Mouse (Mus musculus) kidney, postnatal 25 days (tissue): ENCODE measurements around the gene Pcna.
"Not testable (repeated sequence)": the region's sequence is repeated elsewhere in the genome, so short reads cannot be mapped to it uniquely, and the experiment has no call there.

Experiments
- DNase-seq, 2 experiments: peaks; one replicate each; pipeline ENCODE4 v3.0.0; 2021; ENCODE audit warnings: mixed read lengths in 2 of 2

The Pcna gene

DNA sequence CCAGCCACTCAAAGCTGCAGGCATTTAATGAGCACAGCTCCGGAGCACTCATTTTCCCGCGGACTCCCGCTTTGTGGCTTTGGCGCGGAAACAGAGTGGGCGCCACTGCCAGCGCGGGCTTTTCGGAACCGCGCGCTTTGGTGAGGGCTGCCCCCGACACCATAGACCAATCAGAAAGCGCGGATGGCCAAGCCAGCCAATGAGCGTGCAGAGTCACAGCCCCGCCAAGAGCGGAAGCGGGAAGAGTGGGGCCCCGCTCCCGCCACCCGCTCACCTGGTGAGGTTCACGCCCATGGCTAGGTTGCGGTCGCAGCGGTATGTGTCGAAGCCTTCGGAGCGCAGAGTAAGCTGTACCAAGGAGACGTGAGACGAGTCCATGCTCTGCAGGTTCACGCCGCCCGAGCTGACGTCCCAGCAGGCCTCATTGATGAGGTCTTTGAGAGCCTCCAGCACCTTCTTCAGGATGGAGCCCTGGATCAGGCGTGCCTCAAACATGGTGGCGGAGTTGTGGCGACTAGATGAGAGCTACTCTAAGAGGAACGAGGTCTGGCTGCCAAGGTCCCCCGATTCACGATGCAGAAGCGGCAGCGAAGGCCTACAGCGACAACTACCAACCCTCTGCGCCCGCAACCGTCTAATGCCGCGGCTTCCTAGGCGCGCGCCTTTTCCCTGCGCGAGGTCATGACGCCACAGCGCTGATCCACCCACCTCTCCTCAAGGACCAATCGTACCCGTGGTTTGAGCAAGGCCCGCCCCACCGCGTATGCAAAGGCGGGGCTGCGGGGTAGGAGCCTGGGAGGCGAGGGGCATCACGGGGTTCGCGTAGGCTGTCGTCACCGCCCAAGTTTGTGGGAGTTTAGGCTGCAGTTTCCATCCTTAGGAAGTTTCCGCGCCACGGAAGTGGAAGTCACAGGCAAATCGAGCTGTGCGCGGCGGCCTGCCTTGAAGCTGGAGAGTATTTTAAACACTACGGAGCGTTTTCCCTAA is at the start of gene Pcna:
Gene Pcna, minus strand, starts transcription at position 773 of the 987 bp plus-strand sequence.
- peak; percentile 97 to 99 for DNase-seq

DNA sequence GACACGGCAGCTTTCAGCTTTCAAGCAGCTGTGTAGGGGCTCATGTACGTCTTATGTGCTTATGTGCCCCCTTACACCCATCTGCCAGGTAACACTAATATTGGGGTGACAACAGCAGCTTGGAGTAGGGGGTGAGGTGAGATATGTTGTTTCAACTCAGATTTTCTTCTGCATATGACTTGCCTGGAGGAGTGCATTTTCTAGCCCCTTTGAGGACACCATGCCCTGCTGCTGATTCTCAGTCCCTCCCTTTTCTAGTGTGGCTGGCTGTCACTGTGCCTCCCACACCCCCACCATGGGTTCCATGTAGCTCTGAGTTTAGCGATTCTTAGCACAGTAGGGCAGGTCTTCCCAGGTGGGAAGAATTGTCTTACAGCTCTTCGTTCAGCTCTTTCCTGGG is 48.3 kb upstream of the Pcna start:
- DNase-seq, result no peak

DNA sequence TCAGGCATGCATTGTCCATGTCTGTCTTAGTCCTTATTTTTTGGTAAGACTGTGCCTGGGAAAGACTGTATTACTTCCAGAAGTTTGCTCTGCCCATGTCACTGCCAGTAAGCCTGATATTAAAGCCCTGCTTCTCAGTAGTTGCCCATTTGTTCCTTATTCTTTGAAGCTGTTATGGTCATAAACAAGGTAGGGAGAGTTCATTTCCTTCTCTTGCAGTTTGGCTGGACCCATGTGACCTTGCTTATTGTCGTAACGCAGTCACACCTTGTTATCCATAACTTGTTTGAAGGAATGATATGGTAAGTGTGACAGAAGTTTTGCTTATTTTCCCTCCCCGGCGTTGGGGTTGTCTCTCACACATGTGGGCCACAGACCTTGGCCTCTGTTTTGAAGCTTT is 45.1 kb upstream of the Pcna start:
- DNase-seq, result no peak

DNA sequence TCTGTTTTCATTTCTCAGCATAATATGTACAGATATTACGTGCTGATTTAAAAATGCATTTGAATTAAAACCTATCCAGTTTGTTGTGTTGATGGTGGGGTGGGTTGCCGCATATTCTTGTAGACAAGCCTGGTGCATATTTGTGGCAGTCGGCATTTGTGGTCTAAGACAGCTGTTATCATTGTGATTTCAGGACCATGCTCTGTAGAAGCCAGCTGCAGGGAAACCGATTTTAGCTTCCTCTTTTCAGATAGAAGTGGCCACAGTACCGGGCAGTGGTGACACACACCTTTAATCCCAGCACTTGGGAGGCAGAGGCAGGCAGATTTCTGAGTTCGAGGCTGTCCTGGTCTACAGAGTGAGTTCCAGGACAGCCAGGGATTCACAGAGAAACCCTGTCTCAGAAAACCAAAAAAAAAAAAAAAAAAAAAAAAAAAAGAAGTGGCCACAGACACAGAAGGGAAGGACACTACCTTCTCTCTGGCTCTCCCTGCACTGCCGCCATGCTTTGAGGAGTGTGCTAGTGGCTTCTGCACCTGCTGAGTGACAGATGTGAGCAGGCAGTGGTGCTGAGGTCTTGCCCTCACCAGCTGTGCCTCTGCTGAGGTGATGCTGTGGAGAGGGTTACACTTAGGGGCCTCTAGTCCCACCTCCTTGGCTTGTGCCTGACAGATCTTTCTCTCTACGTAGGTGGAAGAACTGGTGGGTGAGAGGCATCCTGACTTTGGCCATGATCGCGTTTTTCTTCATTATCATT is 40.8 kb upstream of the Pcna start:
- DNase-seq, result no peak

DNA sequence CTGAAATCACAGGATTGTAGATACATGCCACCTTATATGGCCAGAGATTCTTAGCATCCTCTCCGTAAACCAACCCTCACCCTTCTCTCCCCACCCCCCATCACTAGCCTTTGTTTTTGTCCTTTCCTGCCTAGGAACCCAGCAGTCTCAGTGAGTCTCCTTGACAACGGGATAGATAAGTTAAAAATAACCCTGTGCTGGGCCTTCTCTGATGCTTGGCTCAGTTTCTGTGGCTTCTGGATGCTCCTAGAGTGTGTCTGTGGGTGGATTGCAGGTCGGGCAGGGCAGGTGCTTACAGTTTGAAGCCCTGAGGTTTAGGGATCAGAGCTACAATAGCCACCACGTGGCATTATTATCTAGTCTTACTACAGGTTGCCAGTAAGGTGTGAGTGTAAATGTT is 39.0 kb upstream of the Pcna start:
- DNase-seq, result no peak

DNA sequence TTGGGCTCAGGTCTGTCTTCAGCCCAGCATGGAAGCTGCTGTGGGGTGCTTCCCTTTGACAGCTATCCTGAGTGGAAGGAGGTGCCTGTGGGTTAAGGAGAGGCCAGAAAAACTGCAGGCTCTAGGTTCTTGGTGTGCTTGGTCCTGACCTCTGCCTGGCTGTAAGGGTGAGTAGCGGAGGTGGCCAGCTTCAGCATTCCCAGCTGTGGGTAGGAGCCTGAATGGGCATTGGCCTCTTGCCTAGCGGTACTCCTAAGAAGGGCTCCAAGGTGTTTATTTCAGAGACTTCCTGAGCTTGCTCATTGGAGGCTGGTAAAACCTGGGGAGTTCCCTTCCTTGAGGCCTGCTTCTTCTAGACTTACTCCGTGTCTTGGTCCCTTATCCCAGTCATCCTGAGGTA is 38.2 kb upstream of the Pcna start:
- no peak for DNase-seq

DNA sequence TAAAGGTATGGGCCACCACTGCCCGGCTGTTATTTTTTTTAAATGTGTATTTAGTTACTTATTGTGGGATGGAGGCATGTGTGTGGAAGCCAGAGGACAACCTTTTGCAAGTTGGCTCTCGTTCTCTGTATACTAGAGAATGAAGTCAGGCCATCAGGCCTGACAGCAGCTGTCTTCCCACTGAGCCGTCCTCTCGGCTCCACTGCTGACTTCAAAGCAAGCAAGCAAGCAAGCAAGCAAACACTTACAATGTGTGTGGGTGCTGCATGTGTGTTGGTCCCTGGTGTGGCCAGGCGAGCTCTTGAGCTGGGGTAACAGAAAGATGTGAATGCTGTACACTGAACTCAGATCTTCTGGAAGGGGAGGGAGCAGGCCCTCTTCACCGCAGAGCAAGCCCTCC is 37.7 kb upstream of the Pcna start:
- DNase-seq, result peak in 1 of 2 experiments; percentile 5

DNA sequence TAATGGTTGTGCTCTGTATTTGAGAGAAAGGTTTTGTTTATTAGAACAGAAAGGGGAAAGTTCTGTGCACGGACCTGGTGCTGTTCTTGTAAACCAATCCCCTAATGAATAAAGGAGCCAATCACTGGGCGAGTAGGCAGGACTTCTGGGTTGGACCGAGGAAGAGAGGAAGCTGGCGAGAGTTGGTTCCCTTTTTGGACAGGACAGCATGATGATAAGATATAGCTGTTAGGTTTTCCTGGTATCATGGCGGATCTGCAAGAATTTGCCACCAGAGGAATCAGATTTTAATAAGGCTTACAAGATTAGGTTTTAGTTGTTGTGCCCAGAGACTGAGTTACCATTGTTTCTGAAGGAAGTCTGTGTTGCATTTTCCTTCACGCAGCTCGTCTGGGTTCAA is 36.1 kb upstream of the Pcna start:
- DNase-seq, result not testable (repeated sequence)

DNA sequence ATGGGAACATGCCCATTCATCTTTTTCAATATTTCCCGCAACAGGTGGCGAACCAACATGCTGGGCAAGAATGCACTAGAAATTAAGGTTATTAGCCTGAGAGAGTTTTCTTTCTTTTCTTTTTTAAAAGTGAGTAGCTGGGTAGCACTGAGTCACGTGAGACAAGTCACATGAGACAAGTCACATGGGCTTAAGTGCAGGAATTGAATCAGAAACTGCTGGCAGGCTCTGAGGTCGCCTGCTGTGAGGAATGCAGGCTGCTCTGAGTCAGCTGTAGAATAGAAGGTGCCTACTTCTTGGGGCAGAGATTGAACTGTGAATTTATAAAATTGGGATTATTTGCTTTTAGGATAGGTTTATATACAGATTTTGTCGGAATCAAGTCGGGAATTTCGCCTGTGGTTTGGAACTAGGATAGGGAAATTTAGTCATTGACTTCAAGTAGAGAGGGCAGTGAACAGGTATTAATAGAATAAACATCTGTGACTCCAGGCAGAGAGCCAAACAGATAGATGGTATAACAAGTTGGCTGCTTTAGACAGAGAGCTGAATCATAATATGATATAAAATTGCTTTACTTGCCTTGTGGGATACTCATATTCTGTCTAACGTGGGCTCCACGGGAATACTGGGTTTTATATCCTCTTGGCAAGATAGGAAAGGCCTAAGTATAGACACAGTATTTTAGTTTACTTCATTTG is 33.4 kb upstream of the Pcna start:
- DNase-seq, result peak; percentile 26 to 33

DNA sequence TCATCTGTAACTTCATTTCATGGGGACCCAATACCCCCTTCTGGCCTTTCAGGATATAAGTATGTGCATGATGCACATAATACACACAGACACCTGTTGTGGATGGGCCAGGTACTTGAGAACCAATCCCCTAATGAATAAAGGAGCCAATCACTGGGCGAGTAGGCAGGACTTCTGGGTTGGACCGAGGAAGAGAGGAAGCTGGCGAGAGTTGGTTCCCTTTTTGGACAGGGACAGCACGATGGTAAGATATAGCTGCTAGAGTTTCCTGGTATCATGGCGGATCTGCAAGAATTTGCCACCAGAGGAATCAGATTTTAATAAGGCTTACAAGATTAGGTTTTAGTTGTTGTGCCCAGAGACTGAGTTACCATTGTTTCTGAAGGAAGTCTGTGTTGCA is 32.6 kb upstream of the Pcna start:
- DNase-seq, result peak in 1 of 2 experiments; percentile 13

DNA sequence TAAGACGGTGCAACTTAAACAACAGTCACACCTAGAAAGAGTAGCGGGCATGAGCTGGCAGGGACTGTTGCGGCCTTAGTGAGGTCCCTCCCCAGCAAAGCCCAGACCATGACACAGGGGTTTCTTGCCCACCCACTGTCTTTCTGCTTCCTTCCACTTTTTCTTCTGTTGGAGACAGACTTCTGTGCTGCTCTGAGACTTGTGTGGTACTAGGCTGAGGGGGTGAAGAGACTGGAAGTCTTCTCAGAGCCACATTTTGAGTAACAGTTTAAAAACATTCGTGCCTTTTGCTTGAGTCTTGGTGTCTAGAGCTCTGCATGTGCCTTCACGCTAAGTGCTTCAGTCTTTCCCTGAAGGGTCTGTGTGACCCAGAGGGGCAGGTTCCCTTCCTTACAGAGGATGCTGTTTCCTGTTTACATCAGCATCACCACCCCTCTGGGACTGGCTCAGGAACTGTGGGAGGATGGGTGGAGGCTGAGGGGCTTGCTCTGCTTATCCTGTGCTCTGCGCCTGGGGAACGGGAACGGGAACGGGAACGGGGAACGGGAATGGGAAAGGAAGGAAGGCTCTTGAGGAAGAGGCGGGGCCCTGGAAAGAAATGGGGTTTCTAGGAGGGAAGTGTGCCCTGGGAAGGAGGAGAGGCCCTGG is 31.5 kb upstream of the Pcna start:
- peak; percentile 64 to 87 for DNase-seq

DNA sequence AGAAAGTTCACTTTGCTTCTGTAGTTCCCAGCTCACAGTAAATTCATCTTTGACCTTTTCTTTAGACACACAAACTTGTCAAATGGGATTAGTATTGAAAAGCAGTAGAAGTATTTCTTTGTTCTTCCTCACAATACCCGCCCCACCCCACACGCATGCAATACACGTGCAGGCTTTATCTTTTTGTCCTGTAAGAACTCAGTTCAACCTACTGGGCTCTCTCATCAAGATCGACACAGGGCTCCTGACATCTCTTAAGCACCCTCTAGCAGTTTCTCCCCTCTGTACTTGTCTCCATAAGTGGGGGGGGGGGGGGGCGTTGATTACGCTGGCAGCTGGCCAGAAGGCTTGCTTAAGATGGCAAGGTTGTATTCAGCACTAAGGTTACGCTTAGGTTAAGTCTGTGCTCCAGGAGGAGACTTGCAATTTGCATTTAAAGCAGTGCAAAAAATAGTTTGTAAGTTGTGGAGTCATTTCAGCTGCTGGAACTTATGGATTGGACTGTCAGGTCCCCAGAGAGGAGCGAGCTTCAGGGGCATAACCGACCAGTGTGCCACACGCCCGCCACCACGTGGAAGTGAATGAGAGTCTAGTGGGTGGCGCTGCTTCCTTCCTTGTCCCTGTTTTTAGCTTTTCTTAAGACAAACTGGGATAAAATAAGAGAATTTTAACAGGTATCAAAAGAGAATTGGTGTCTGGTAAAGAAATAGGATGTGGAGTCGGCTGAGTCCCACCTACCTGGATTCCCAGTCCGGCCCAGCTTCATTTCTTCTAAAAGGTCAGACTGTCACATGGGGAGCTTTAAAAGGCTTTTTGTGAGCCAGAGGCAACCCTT is 30.3 kb upstream of the Pcna start:
- no peak for DNase-seq

DNA sequence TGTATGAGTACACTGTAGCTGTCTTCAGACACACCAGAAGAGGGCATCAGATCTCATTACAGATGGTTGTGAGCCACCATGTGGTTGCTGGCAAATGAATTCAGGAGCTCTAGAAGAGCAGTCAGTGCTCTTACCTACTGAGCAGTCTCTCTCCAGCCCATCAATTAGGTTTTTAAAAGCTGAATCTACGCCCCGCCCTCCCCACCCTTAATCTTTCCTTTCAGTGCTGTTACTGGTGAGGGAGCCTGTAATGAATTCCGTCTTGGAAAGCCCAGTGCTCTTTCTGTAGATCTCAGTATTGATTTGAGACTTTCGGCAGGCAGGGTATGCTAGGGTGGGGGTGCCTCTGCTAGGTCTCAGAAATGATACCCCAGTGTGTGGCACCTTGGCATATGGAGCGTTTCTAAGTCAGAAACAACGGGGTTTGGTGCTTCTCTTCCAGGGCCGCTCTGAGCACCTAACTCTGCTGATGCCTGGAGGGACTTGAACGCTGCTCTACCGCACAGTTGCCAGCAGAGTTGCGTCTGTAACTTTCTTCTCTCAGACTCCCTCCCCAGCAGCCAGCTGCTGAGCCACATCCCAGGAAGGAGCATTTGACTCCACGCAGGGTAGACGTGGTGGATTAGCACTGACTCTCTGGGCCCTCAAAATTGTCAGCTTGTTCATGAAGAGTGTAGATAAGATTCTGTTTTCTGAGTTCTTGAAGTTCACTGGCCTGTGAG is 29.5 kb upstream of the Pcna start:
- peak in 1 of 2 experiments; percentile 14 for DNase-seq

DNA sequence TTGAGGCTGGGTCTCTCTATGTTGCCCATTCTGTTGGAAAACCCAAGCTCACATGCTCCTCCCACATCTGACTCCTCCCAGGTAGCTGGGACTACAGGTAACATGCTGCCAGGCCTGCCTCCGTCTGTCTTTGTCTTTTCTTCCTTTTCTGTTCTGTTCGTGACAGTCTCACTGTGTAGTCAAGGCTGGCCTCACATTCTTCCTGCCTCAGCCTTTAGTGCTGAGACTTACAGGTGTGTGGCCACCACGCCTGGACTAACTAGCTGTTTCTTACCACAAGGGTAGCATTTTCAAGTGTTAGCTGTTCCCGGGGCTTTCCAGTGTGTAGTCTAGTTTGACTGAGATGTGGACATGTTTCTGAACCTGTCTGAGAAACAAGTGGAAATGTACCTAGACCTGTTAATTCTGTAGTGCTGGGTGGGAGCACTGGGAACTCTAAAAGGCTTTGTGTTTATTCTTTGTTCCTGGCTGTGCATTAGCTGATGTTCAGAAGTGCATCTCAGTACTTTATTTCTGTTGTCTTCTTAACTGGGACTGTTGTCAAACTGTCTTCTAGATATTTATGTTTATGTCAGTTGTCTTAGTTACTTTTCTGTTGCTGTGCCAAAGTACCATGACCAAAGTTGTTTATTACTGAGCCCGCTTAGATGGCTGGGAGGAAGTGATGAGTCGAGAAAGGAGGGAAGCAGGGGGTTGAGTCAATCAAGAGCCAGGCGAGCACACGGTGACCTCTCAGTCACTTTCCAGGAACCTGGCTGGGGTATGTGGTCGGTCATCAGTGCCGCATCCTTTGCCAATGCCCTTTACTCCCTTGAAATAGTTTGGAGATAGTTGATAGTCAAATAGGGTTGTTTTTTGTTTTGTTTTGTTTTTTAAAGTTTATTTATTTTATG is 28.7 kb upstream of the Pcna start:
- peak; percentile 17 to 54 for DNase-seq

DNA sequence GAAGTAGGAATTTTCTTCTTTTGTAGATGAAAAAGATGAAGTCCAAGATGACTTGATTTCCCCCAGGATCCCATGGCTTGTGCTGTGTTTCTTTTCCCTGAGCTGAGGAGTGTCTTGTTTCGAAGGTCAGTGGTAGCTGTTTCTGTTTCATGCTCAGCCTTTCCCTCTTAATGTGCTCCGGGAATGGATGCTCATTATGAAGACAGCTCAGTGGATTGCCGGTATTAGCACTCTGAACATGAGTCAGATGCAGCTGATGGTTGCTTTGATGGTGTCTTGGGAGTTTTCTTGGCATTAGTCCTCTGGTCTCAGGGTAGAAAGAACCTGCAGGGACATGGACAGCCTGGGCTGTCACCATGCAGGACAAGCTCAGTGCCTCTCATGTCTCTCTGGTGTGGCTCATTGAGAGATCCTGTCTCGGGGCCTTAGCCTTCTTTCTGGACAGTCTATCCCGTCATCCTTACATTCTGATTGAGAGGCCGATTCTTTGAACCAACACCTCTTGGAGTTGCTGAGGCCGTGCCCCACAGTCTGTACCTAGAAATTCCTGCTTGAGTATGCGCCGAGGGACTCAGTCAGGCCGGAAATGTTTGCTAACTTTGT is 27.5 kb upstream of the Pcna start:
- no peak for DNase-seq

DNA sequence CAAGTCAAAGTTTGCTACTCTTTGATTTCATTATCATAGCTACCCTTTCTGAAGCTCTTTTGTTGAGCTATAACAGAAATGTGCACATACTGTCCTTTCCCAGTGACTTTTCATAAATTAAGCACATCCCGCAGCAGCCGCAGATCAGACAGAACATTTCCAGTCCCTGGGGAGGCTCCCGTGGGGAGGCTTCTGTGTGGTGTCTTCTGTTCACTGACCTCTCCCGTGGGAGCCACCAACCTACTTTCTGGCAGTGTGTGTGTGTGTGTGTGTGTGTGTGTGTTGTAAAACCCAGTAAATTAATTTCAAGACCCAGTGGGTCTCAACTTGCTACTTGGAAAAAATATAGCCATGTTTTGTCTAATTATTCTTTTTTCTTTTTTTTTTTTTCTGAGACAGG is 26.9 kb upstream of the Pcna start:
- DNase-seq, result peak; percentile 25 to 64

DNA sequence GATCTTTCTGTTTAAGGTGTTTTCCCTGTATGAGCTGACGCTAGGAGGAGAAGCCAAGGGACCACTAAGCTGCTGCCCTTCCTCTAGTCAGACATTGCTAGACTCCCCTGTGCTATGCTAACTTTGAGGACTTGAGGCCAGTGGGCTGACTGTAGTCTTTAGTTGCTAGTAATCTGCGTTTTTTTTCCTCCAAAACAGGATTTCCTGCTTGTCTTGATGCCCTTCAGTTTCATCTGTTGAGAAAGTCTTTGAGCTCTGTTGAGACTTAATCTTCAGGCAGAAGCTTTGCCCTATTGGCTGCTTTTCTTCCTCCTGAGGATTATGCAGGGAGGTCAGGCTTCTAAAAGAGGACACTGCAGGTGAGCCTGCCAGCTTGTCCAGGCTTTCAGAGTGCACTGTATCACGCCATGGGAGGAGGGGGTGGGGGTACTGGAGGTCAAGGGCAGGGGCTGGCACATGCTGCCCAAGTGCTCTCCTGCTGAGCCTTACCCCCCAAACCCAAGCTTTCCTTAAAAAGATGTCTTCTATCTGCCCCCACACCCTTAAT is 26.3 kb upstream of the Pcna start:
- no peak for DNase-seq

DNA sequence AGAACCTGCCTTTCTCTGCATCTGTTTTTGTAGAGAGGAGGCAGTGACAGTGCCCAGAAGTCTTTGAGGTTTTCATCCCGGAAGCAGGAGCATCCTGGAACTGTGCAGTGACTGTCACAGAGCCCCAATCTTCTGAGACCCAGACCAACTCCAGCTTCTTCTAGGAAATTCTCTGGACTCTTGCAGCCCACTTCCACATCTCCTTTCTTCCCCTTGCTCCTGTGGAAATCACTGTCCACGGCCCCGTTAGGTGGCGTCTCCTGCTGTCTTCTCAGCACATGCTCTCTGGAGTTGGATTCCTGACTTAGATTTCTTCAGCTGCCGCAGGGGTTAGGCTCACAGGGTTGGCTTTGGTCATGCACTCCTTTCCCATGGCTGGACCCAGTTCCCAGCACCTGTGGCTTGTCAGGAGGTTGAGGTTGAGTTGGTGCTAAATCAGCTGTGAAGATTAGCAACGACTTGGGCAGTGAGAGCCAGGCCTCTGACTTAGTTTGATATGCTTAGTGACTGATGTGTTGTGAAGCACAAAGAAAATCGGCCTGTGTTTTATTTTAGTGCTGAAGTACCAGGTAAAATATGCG is 25.2 kb upstream of the Pcna start:
- DNase-seq, result peak in 1 of 2 experiments; percentile 18

DNA sequence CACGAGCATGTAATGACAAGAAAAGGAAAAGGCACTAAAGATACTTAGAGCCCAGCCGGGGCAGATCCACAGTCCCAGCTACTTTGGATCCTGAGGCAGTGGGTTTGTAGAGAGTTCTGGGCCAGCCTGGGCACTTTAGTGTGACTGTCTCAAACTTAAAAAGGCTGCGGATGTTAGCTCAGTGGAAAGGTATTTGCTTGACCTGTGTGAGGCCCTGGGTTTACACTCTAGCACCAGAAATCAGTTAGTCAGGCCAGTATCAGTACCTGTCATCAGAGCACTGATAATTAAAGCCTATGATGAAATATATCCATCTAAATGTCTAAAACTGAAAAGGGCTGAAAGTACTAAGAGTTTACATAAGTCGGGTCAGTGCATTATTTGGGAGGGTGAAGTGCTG is 23.1 kb upstream of the Pcna start:
- no peak for DNase-seq
